Comparison of ENCODE assay signal across 19 mouse cellular contexts in genomic region chr5:104328317-104328850, GRCm38 (mm10). TPM values are rescaled to one million over a fixed set of nuclear protein-coding genes. Genes with fewer than 3 reads are reported as not detected.
DNase-seq lines count a peak whose midpoint lies in the region; ATAC-seq lines count a peak whose summit lies in the region.
"Had no signal": no experiment of that assay in that cellular context is flagged by ENCODE, and none has a peak within 500 bp of the region (broad histone marks: within the 10 kb centered on the region; RNA-seq: fewer than 3 reads in every experiment).

No protein-coding gene starts in this region.

- H3K4me3 ChIP-seq in hindbrain, embryonic 16.5 days (ENCODE audit: low read length) = no peak overlapping the region
- H3K4me3 ChIP-seq in hindbrain, embryonic 10.5 days = no peak overlapping the region
- no peak overlapping the region for H3K4me3 ChIP-seq in midbrain, embryonic 12.5 days
- H3K4me3 ChIP-seq in midbrain, embryonic 10.5 days = no peak overlapping the region
- H3K4me3 ChIP-seq in midbrain, embryonic 16.5 days (ENCODE audit: low read depth, low read length) = no peak overlapping the region

- peak; percentile 45; the same call in 1 of the 2 replicates for ATAC-seq in hindbrain, embryonic 16.5 days
- ATAC-seq in midbrain, embryonic 12.5 days (ENCODE audit: low FRiP score, low read depth) = peak; percentile 36; the same call in 1 of the 2 replicates
- ATAC-seq in midbrain, embryonic 16.5 days = 0 out of 2 replicates have a peak, but pooled peaks have one; percentile 62
- ATAC-seq: liver, postnatal 0 days had no signal

- no peaks in the 10 kb centered on the region for H3K36me3 ChIP-seq in hindbrain, embryonic 16.5 days (ENCODE audit: control insufficient read depth, insufficient read depth, low read length)
- H3K36me3 ChIP-seq in hindbrain, embryonic 10.5 days = no peaks in the 10 kb centered on the region
- H3K36me3 ChIP-seq in midbrain, embryonic 12.5 days = no peaks in the 10 kb centered on the region
- no peaks in the 10 kb centered on the region for H3K36me3 ChIP-seq in midbrain, embryonic 10.5 days
- H3K36me3 ChIP-seq in midbrain, embryonic 16.5 days (ENCODE audit: control insufficient read depth, insufficient read depth, low read length) = no peaks in the 10 kb centered on the region

- H3K9me3 ChIP-seq in hindbrain, embryonic 16.5 days (ENCODE audit: control insufficient read depth, low read length) = no peaks in the 10 kb centered on the region
- H3K9me3 ChIP-seq in hindbrain, embryonic 10.5 days = peaks cover 3% of the 10 kb centered on the region; the same call in 1 of the 2 replicates
- no peaks in the 10 kb centered on the region for H3K9me3 ChIP-seq in midbrain, embryonic 12.5 days
- no peaks in the 10 kb centered on the region for H3K9me3 ChIP-seq in midbrain, embryonic 10.5 days (replicated peaks)
- H3K9me3 ChIP-seq in midbrain, embryonic 16.5 days (replicated peaks; ENCODE audit: control insufficient read depth, low read length, poor library complexity, severe bottlenecking) = no peaks in the 10 kb centered on the region

- no peak overlapping the region for H3K9ac ChIP-seq in hindbrain, embryonic 16.5 days (ENCODE audit: low read depth, low read length)
- no peak overlapping the region for H3K9ac ChIP-seq in midbrain, embryonic 12.5 days (replicated peaks)
- H3K9ac ChIP-seq in midbrain, embryonic 16.5 days (ENCODE audit: low read depth, low read length) = no peak overlapping the region
- H3K9ac ChIP-seq: liver, postnatal 0 days had no signal

- no peaks in the 10 kb centered on the region for H3K27me3 ChIP-seq in hindbrain, embryonic 16.5 days (replicated peaks; ENCODE audit: control insufficient read depth, insufficient read depth, low read length)
- H3K27me3 ChIP-seq in hindbrain, embryonic 10.5 days (ENCODE audit: insufficient read depth, poor library complexity, severe bottlenecking) = 0 out of 2 replicates have a peak, but pooled peaks cover 7% of the 10 kb centered on the region
- H3K27me3 ChIP-seq in midbrain, embryonic 12.5 days = peaks cover 4% of the 10 kb centered on the region; the same call in 1 of the 2 replicates
- H3K27me3 ChIP-seq in midbrain, embryonic 10.5 days (ENCODE audit: low read depth, poor library complexity, severe bottlenecking) = no peaks in the 10 kb centered on the region
- H3K27me3 ChIP-seq in midbrain, embryonic 16.5 days (ENCODE audit: control insufficient read depth, insufficient read depth, low read depth, low read length) = no peaks in the 10 kb centered on the region
- H3K27me3 ChIP-seq: CH12.LX had no signal

- 83% methylated on average over 4 of the region's 4 CpGs for WGBS in hindbrain, embryonic 16.5 days
- 85% methylated on average over 4 of the region's 4 CpGs for WGBS in hindbrain, embryonic 10.5 days
- 86% methylated on average over 4 of the region's 4 CpGs for WGBS in midbrain, embryonic 12.5 days
- 86% methylated on average over 4 of the region's 4 CpGs for WGBS in midbrain, embryonic 10.5 days
- WGBS in midbrain, embryonic 16.5 days = 76% methylated on average over 4 of the region's 4 CpGs

- DNase-seq in cerebellum, postnatal 10 days = peak; percentile 15 to 24
- DNase-seq in cerebellum, adult 11-12 months = no peak
- DNase-seq in hindbrain, embryonic 10.5 days (ENCODE audit: low spot score) = no peak
- DNase-seq in midbrain, embryonic 10.5 days (ENCODE audit: low spot score) = no peak
- no peak for DNase-seq in embryo, embryonic 10.5 days (ENCODE audit: low spot score)
- DNase-seq: adrenal gland, postnatal 14 days; cerebellum, adult 8-10 months; embryo, embryonic 11 days; liver, postnatal 0 days; right cerebral cortex, postnatal 4 days had no signal

- H3K4me1 ChIP-seq in hindbrain, embryonic 16.5 days (ENCODE audit: control insufficient read depth, insufficient read depth, low read depth, low read length) = no peaks in the 10 kb centered on the region
- 0 out of 2 replicates have a peak, but pooled peaks cover 2% of the 10 kb centered on the region for H3K4me1 ChIP-seq in hindbrain, embryonic 10.5 days (replicated peaks)
- no peaks in the 10 kb centered on the region for H3K4me1 ChIP-seq in midbrain, embryonic 12.5 days
- H3K4me1 ChIP-seq in midbrain, embryonic 10.5 days = no peaks in the 10 kb centered on the region
- H3K4me1 ChIP-seq in midbrain, embryonic 16.5 days (ENCODE audit: control insufficient read depth, insufficient read depth, low read length) = no peaks in the 10 kb centered on the region; the same call in 1 of the 2 replicates

- H3K27ac ChIP-seq in hindbrain, embryonic 16.5 days (ENCODE audit: low read depth, low read length) = no peak overlapping the region
- H3K27ac ChIP-seq in hindbrain, embryonic 10.5 days = no peak overlapping the region
- H3K27ac ChIP-seq in midbrain, embryonic 12.5 days (replicated peaks) = no peak overlapping the region
- H3K27ac ChIP-seq in midbrain, embryonic 10.5 days (replicated peaks) = no peak overlapping the region
- H3K27ac ChIP-seq in midbrain, embryonic 16.5 days (ENCODE audit: low read length) = no peak overlapping the region

- H3K4me2 ChIP-seq in hindbrain, embryonic 16.5 days (ENCODE audit: low read length) = no peak overlapping the region
- H3K4me2 ChIP-seq in midbrain, embryonic 12.5 days (replicated peaks) = no peak overlapping the region
- H3K4me2 ChIP-seq in midbrain, embryonic 16.5 days (ENCODE audit: low read length) = no peak overlapping the region

RNA-seq across cellular contexts. Expression of gene Mepe, which starts 3.3 kb away (rescaled TPM):
- polyA plus RNA-seq in hindbrain, embryonic 16.5 days (2015; fragmentation: Nextera tagmentation; extraction: Ambion mirVana) = not detected in 2 replicates
- not detected in 2 replicates for polyA plus RNA-seq in hindbrain, embryonic 10.5 days (2016; fragmentation: Nextera tagmentation; extraction: Ambion mirVana)
- polyA plus RNA-seq in midbrain, embryonic 12.5 days (2016; fragmentation: Nextera tagmentation; extraction: Ambion mirVana) = not detected in 2 replicates
- polyA plus RNA-seq in midbrain, embryonic 10.5 days (2016; fragmentation: Nextera tagmentation; extraction: Ambion mirVana) = not detected in 2 replicates
- polyA plus RNA-seq in midbrain, embryonic 16.5 days (2015; fragmentation: Nextera tagmentation; extraction: Ambion mirVana) = not detected in 2 replicates
- polyA plus RNA-seq: gonadal fat pad, adult 2 months; heart, embryonic 14.5 days; kidney, embryonic 16.5 days; limb, embryonic 14.5 days; liver, postnatal 0 days; thymus, postnatal 0 days had no signal

RNA-seq across cellular contexts. Expression of gene Ibsp, which starts 29.4 kb away (rescaled TPM):
- polyA plus RNA-seq in hindbrain, embryonic 16.5 days (2015; fragmentation: Nextera tagmentation; extraction: Ambion mirVana) = 0.59 and 8.9 TPM in 2 replicates
- polyA plus RNA-seq in hindbrain, embryonic 10.5 days (2016; fragmentation: Nextera tagmentation; extraction: Ambion mirVana) = 0.12 TPM in 1 of 2 replicates, not detected in the other
- polyA plus RNA-seq in midbrain, embryonic 12.5 days (2016; fragmentation: Nextera tagmentation; extraction: Ambion mirVana) = not detected in 2 replicates
- polyA plus RNA-seq in midbrain, embryonic 10.5 days (2016; fragmentation: Nextera tagmentation; extraction: Ambion mirVana) = 0.05 and 0.12 TPM in 2 replicates
- polyA plus RNA-seq in midbrain, embryonic 16.5 days (2015; fragmentation: Nextera tagmentation; extraction: Ambion mirVana) = 1.0 and 9.2 TPM in 2 replicates
- polyA plus RNA-seq: gonadal fat pad, adult 2 months; heart, embryonic 14.5 days; liver, postnatal 0 days had no signal

Comparison
In these comparisons a context has a peak if more than half of its experiments do, and no peak if none do; other contexts are left out.
1. DNase-seq: peak in cerebellum, postnatal 10 days (2 of 2); none in cerebellum, adult 11-12 months (single experiment), hindbrain, embryonic 10.5 days (single experiment), midbrain, embryonic 10.5 days (single experiment) and embryo, embryonic 10.5 days (single experiment).
2. Peak in every context shown above with its lines, with median percentiles within 50 percentile points of each other: ATAC-seq.